Mouse (Mus musculus) forebrain, embryonic 14.5 days (tissue): ENCODE measurements at regions not wholly inside any gene's neighbourhood (a gene's known extent, or its start where the extent isn't known, plus 50 kb on each side); places are given as distances from the start of the nearest gene placed in this dataset.
A peak's percentile ranks its signal among the peaks of the same experiment; 100 is the strongest.

Experiments used
- ATAC-seq: fragments of 200-750 bp; cut with Nextera tagmentation; 2 replicates; pipeline ENCODE4 v1.8.0; 2017; ENCODE audit warnings: mild to moderate bottlenecking, moderate library complexity
- DNase-seq: peaks from one replicate; pipeline ENCODE4 v3.0.0-alpha.2; 2015; ENCODE audit warnings: low spot score
- H3K27ac ChIP-seq: fragments of 300-500 bp; sonication (generic); 2 replicates; pipeline ENCODE4 v1.5.1; 2014; ENCODE audit warnings: low read depth, mild to moderate bottlenecking, control low read depth, low read length, moderate library complexity
- H3K27me3 ChIP-seq: fragments of 300-500 bp; sonication (generic); replicated peaks from 2 replicates; pipeline ENCODE4 v1.6.1; 2014; ENCODE audit warnings: low read length, control low read depth, mixed read lengths; ENCODE audit not compliant: control insufficient read depth, insufficient read depth
- H3K36me3 ChIP-seq: fragments of 300-500 bp; sonication (generic); 2 replicates; pipeline ENCODE4 v1.6.1; 2014; ENCODE audit warnings: low read length, control low read depth; ENCODE audit not compliant: control insufficient read depth, insufficient read depth
- H3K4me1 ChIP-seq: fragments of 300-500 bp; sonication (generic); 2 replicates; pipeline ENCODE4 v1.6.1; 2014; ENCODE audit warnings: antibody characterized with exemption, low read length, control low read depth; ENCODE audit not compliant: control insufficient read depth, insufficient read depth
- H3K4me2 ChIP-seq: fragments of 300-500 bp; sonication (generic); 2 replicates; pipeline ENCODE4 v1.6.1; 2014; ENCODE audit warnings: mild to moderate bottlenecking, control low read depth, low read length
- H3K4me3 ChIP-seq: fragments of 300-500 bp; sonication (generic); 2 replicates; pipeline ENCODE4 v1.5.1; 2014; ENCODE audit warnings: low read depth, low read length, control low read depth
- H3K9ac ChIP-seq: fragments of 300-500 bp; sonication (generic); 2 replicates; pipeline ENCODE4 v1.6.1; 2014; ENCODE audit warnings: mild to moderate bottlenecking, low read length, control low read depth, moderate library complexity
- H3K9me3 ChIP-seq: fragments of 300-500 bp; sonication (generic); replicated peaks from 2 replicates; pipeline ENCODE4 v1.6.1; 2016; ENCODE audit warnings: low read length, control low read depth, mixed read lengths; ENCODE audit not compliant: control insufficient read depth
- WGBS: fragments of 180-500 bp; shearing (Covaris S2); extraction: QIAGEN DNeasy Blood & Tissue Kit; methylation state at CpG from one replicate; pipeline ENCODE4 v1.1.7; 2014; 5-methylcytosine and 5-hydroxymethylcytosine counted together

GRCm38 (mm10) chr14:45983206-45983857, 325.4 kb upstream of the Ddhd1 start:
- Histone ChIP-seq H3K4me3 (no peak overlapping the region), H3K9me3 (no peaks in the 10 kb centered on the region), H3K4me2 (no peak overlapping the region), H3K27ac (no peak overlapping the region), H3K36me3 (no peaks in the 10 kb centered on the region), H3K4me1 (no peaks in the 10 kb centered on the region), H3K9ac (no peak overlapping the region), H3K27me3 (no peaks in the 10 kb centered on the region)
- WGBS: 90% methylated on average over 7 of the region's 7 CpGs
- no peak for DNase-seq
- no peak for ATAC-seq

GRCm38 (mm10) chr14:45984135-45984892, 326.4 kb upstream of the Ddhd1 start:
- H3K27me3 ChIP-seq: no peaks in the 10 kb centered on the region
- no peaks in the 10 kb centered on the region for H3K36me3 ChIP-seq
- no peak for DNase-seq
- H3K4me1 ChIP-seq: no peaks in the 10 kb centered on the region
- no peak overlapping the region for H3K9ac ChIP-seq
- no peak overlapping the region for H3K4me2 ChIP-seq
- no peak overlapping the region for H3K4me3 ChIP-seq
- no peak for ATAC-seq
- WGBS: 90% methylated on average over 20 of the region's 20 CpGs
- H3K27ac ChIP-seq: no peak overlapping the region
- H3K9me3 ChIP-seq: no peaks in the 10 kb centered on the region

GRCm38 (mm10) chr14:45992041-45992869, 334.3 kb upstream of the Ddhd1 start:
- Histone ChIP-seq H3K9ac (no peak overlapping the region), H3K9me3 (no peaks in the 10 kb centered on the region), H3K4me3 (no peak overlapping the region), H3K36me3 (no peaks in the 10 kb centered on the region), H3K27ac (no peak overlapping the region), H3K27me3 (no peaks in the 10 kb centered on the region), H3K4me1 (no peaks in the 10 kb centered on the region), H3K4me2 (no peak overlapping the region)
- no peak for ATAC-seq
- WGBS: 80% methylated on average over 17 of the region's 17 CpGs
- no peak for DNase-seq

- Histone ChIP-seq H3K36me3 (no peaks in the 10 kb centered on the region), H3K9ac (no peak overlapping the region), H3K27me3 (no peaks in the 10 kb centered on the region), H3K4me3 (no peak overlapping the region), H3K27ac (no peak overlapping the region), H3K9me3 (no peaks in the 10 kb centered on the region), H3K4me1 (no peaks in the 10 kb centered on the region), H3K4me2 (no peak overlapping the region)
- ATAC-seq: no peak
- 83% methylated on average over 4 of the region's 4 CpGs for WGBS
- no peak for DNase-seq
Observed at GRCm38 (mm10) chr14:45992870-45993135, 334.9 kb upstream of the Ddhd1 start.

GRCm38 (mm10) chr14:45993669-45994068, 335.7 kb upstream of the Ddhd1 start:
- WGBS: 10% methylated on average over 3 of the region's 3 CpGs
- H3K9me3 ChIP-seq: no peaks in the 10 kb centered on the region
- no peak for ATAC-seq
- H3K4me3 ChIP-seq: no peak overlapping the region
- no peaks in the 10 kb centered on the region for H3K36me3 ChIP-seq
- peak; percentile 74 for DNase-seq
- no peak overlapping the region for H3K27ac ChIP-seq
- H3K4me1 ChIP-seq: no peaks in the 10 kb centered on the region
- H3K9ac ChIP-seq: no peak overlapping the region
- H3K27me3 ChIP-seq: no peaks in the 10 kb centered on the region
- no peak overlapping the region for H3K4me2 ChIP-seq

GRCm38 (mm10) chr14:45996760-45997159, 338.8 kb upstream of the Ddhd1 start:
- Histone ChIP-seq H3K27me3 (no peaks in the 10 kb centered on the region), H3K4me2 (no peak overlapping the region), H3K9me3 (no peaks in the 10 kb centered on the region), H3K9ac (no peak overlapping the region), H3K36me3 (no peaks in the 10 kb centered on the region), H3K4me3 (no peak overlapping the region), H3K27ac (no peak overlapping the region), H3K4me1 (no peaks in the 10 kb centered on the region)
- ATAC-seq (no peak), DNase-seq (peak; percentile 18)
- WGBS: 69% methylated on average over 5 of the region's 5 CpGs

- ATAC-seq (no peak), DNase-seq (no peak)
- H3K27ac ChIP-seq: no peak overlapping the region
- no peaks in the 10 kb centered on the region for H3K4me1 ChIP-seq
- no peaks in the 10 kb centered on the region for H3K36me3 ChIP-seq
- H3K9me3 ChIP-seq: no peaks in the 10 kb centered on the region
- H3K4me2 ChIP-seq: no peak overlapping the region
- H3K9ac ChIP-seq: no peak overlapping the region
- 88% methylated on average over 6 of the region's 6 CpGs for WGBS
- H3K27me3 ChIP-seq: no peaks in the 10 kb centered on the region
- no peak overlapping the region for H3K4me3 ChIP-seq
Observed at GRCm38 (mm10) chr14:46004078-46004477, 346.1 kb upstream of the Ddhd1 start.

- H3K36me3 ChIP-seq: no peaks in the 10 kb centered on the region
- WGBS: 48% methylated on average over 4 of the region's 4 CpGs
- ATAC-seq: no peak
- no peaks in the 10 kb centered on the region for H3K9me3 ChIP-seq
- H3K27ac ChIP-seq: no peak overlapping the region
- no peaks in the 10 kb centered on the region for H3K27me3 ChIP-seq
- no peaks in the 10 kb centered on the region for H3K4me1 ChIP-seq
- H3K4me2 ChIP-seq: no peak overlapping the region
- H3K4me3 ChIP-seq: no peak overlapping the region
- DNase-seq: no peak
- no peak overlapping the region for H3K9ac ChIP-seq
Observed at GRCm38 (mm10) chr14:46005307-46005706, 347.4 kb upstream of the Ddhd1 start.

GRCm38 (mm10) chr14:46013232-46013631, 355.3 kb upstream of the Ddhd1 start:
- DNase-seq: no peak

More at GRCm38 (mm10) chr14:46013232-46013631, 355.3 kb upstream of the Ddhd1 start:
- Histone ChIP-seq H3K4me3 (no peak overlapping the region), H3K36me3 (no peaks in the 10 kb centered on the region), H3K27ac (no peak overlapping the region), H3K27me3 (no peaks in the 10 kb centered on the region), H3K9ac (no peak overlapping the region), H3K9me3 (no peaks in the 10 kb centered on the region), H3K4me1 (no peaks in the 10 kb centered on the region), H3K4me2 (no peak overlapping the region)
- no peak for ATAC-seq
- 97% methylated on average over 2 of the region's 2 CpGs for WGBS
